Mouse (Mus musculus) MN1 (cell line): Measurements from ENCODE around the gene Ssrp1.

Experiments
- DNase-seq: peaks from one replicate; pipeline ENCODE4 v3.0.0-alpha.2; 2016; ENCODE audit warnings: low spot score

Ssrp1 gene

DNA sequence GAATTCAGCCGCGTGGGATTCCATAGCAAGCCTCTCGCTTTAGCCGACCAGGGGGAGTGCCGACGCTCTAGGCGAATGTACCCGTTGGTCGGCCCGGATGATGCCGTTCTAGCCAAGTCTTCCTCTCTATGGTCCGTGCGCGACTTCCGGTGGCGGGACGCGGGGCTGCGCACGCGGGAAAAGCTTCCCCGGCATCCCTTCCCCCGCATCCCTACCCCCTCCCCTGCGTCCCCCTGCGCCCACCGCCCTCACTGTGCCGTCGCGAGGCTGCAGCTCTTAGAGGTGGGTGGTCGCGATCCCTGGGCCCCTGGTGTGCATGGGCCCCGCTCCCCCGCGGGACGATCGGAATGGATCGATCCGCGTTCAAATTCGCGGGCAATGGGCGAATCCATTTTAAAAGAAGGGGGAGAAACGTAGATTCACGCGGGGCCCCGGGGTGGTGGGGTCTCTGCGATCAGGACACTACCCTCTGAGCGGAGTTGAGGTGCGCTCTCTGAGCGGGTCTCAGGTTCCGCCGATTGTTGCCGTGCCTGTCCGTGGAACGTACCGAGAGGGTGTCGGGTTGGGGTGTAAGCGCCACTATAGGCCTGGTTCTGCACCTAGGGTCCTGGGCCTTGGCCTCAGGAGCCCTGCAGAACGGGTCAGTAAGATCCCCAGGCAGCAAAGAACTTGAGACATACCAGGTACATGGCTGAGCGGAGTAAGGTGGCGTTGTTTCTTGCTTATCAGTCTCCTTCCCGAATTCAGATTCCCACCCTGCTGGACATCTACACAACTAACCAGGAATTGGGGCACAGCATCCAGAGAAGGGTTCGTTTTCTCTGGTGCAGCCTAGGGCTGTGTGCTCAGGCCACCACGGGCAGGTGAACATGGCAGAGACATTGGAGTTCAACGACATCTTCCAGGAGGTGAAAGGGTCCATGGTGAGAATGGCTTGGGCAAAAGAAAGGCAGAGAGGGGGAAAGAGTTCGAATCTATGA is at the start of gene Ssrp1, which contains the start of gene P2rx3:
Ssrp1 (plus strand) TSS at position 188 of the 980 bp plus-strand sequence.
P2rx3 (minus strand) TSS at position 416 of the 980 bp plus-strand sequence.
- DNase-seq: peak; percentile 95

DNA sequence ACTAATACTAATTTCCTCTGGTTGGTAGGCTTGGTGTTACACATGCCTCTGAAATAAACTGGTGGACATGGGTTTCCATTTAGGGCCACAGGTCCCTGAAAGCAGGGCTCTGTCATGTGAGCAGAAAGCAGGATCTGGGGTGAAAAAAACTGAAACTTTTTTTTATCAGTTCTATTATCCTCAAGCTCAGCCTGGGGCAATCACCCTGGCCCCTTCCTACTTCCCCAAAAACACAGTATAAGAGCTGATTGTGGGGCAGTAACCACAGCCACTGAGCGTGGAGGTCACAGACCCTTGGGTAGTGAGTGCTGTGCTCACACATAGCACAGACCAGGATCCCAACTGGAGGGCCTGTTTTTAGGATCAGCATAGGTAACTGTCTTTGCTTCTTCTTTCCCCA is 49.1 kb upstream of the Ssrp1 start, which contains the start of gene Prg3:
Prg3 (plus strand) TSS at position 286 of the 400 bp plus-strand sequence.
- DNase-seq: no peak

- no peak for DNase-seq
Observed at GRCm38 (mm10) chr2:84996376-84996775, 40.7 kb upstream of the Ssrp1 start.

DNA sequence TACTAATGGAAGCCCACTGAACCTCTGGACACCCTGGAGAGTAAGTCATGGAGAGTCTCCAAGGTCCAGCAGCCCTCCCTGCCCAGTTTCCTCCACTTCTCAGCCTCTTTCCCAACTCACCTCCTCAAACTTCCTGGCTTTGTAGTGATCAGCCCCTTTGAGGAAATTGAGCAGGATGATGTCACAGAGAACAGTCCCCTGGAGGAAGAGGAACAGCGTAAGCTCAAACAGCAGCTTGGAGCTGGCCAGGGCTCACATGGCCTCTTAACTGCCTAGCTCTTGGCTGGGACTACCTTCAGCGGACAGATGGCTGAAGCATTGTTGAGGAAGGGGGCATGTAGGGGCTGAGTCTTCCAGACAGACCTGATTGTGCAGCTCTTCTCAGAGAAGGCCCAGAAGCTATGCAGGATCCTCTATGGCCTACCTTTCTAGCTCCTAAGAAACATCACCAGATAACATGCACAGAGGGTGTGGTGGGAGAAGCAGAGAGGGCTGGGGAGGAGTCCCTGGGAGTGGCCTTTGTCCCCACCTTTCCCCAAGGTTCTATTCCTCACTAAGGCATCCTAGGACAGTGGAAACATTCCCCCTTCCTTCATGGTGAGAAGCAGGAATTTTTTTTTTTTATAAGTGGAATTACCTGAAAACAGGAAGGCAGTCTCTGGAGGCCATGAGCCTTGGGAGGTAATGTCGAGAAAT is 37.4 kb upstream of the Ssrp1 start:
- DNase-seq: no peak

DNA sequence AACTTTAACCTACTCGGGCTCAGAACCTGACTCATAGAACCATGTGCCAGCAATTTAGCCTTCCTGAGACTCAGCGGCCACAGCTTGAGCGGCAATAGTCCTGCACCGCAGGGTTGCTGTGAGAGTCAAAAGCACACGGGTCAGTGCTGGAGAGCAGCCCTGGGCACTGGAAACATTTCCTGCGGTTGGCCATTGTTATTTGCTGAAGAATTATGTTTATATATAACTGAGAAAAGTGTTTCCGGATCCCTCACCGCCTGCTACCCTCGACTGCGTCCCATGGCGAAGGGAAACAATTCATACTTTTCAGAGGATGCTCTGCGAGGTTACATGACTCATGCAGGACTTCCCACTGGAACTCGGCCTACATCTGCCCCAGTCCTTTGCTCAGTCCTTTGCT is 35.5 kb upstream of the Ssrp1 start:
- DNase-seq: no peak

GRCm38 (mm10) chr2:85002575-85002974 is 34.5 kb upstream of the Ssrp1 start:
- no peak for DNase-seq

DNA sequence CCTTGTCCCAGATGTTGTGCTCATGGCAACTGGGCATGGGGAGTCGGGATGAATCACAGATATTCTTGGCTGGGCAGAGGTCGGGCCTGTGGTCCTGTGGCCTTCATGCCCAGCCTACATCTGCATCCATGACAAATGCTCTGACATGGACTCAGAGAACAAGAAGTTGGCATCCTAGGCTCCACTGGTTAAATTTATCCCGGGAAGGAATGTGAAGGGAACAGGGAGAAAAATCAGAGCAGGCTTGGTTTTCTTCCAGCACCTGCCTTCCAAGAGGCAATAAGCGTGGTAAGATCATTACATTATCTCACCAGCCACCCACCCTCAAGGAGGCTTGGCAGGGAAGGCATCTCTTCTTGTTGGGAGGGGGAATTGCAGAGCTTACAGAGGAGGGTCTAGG is 32.7 kb upstream of the Ssrp1 start:
- no peak for DNase-seq

GRCm38 (mm10) chr2:85006600-85006999 is 30.4 kb upstream of the Ssrp1 start:
- DNase-seq: no peak

DNA sequence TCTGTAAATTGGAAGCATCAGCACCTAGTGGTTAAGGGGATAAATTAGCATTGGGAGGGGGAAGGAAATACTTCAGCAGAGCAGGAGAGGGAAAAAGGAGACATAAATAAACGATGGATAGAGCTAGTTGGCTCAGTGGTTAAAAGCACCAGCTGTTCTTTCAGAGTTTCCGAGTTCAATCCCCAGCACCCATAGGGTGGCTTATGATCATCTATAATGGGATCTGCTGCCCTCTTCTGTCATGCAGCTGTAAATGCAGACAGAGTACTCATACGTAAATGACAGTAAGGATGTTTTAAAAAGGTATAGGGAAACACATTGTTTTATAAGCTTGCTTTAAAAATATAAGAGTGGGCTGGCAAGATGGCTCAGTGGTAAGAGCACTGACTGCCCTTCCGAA is 29.3 kb upstream of the Ssrp1 start:
- DNase-seq: no peak

GRCm38 (mm10) chr2:85009212-85009611 is 27.8 kb upstream of the Ssrp1 start:
- no peak for DNase-seq

DNA sequence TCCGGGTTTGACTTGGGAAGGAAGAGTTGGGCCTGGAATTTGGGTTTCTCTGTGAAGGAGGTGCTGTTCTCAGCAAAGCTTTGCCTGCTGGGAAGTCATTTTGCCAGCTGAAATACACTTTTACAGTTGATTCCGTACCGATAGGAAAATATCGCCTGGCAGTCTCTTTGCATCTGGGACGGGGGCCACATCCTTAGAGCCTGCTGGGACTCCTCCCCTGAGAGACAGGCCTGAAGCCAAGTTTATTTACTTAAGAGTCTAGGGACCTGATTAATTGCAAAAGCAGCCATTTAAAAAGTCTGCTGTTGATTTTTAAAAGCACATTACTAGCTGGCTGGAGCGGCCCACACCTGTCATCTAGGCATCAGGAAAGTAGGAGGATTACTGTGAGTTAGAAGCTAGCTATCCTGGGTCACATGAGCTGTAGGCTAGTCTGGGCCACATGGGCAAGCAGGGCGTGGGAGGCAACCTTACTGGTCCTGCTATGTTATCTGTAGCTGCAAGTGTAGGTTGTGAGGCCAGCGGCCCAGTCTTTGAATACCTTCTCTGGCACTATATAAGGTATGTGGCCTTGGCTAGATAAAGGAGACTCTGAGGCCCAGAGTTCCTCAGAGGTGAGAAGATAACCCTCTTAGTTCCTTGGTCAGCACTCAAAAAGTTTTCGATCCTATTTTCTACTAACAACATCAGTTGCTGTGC is 25.0 kb upstream of the Ssrp1 start:
- peak; percentile 7 for DNase-seq

GRCm38 (mm10) chr2:85012679-85013078 is 24.4 kb upstream of the Ssrp1 start:
- DNase-seq: no peak

DNA sequence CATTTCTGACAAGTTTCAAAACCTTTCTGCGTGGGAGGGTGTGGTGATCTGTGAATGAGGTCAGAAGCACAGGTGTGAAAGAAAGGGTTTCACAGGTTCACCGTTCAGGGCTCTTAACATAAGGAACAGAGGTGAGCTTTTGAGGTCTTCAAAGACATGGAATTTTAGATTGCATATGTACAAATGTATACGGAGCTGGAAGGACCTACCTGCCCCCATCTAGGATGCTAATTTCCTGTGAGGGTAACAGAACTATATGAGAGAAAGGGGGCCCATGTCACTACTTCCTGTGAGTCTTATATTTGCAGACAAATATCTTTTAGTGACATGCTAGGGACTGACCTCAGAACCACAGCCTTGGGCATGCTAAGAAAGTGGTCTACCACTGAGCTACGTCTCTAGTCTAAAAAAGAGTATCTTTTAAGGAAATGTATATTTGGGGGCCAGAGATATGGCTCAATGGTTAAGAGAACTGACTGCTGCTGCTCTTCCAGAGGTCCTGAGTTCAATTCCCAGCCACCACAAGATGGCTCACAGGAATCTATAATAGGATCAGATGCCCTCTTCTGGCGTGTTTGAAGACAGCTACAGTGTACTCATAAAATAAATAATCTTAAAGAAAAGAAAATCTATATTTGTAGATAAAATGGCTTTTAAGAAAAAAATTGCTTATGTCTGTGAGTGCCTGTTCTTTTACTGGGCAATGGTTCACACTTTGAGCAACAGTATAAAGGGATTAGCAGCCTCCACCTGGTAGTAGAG is 23.0 kb upstream of the Ssrp1 start:
- DNase-seq: no peak

- peak; percentile 25 for DNase-seq
Observed at GRCm38 (mm10) chr2:85014588-85014982, 22.4 kb upstream of the Ssrp1 start.

DNA sequence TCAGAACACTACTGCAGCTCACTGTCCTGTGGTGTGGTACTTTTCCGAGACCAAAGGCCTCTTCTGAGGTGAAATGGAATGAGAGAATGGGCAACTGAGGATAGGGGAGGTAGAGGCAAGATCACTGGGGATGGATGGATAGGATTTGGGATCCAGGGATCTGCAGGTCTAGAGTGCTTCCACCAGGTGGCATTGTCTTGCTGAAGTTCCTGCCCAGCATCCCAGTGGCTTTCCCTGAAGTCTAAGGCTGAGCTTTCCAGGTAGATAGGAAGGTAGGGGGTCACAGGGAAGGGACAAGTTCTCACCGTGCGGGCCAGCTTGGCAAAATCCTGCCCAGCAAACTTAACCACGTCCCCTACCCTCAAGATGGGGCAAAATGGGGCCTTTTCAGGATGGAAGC is 15.0 kb upstream of the Ssrp1 start:
- DNase-seq: peak; percentile 40

DNA sequence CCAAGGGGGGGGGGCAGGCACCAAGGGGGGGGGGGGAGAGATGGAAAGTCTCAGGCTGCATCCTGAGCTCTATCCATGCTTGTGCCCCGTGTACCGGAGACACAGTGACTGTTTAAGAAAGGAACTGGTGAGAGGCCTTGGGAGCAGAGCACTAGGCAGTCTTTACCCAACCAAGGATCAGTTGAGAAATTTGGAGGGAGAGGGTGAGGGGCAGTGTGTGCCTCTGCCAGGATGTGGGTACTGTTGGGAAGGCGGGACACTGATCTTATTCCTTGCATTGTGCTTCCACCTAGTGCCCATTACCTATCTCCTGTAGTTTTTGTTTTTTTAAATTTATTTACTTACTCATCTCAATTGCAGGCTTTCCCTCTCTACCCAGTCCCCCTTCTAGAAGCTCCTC is 10.9 kb upstream of the Ssrp1 start:
- DNase-seq: no peak

- DNase-seq: no peak
Observed at GRCm38 (mm10) chr2:85027281-85027680, 9.8 kb upstream of the Ssrp1 start.

GRCm38 (mm10) chr2:85029897-85030296 is 7.1 kb upstream of the Ssrp1 start:
- DNase-seq: no peak

DNA sequence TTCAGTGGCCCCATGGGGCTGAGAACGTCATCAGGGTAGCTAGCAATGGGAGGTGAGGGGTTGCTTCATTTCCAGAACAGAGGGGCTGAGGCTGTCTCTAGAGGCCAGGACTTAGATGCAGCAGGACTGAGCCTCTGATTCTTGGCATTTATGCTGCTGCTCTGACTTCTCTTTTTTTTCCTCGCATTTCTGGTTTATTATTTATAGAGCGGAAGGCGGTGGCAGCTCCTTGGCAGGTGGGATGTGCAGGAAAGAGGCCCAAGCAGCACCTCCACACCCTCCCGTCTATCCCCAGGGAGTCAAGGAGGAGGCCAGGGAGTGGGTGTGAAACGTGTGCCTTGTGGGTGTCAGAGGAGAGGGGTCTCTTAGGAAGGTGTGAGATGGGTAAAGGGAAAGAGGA is 6.0 kb upstream of the Ssrp1 start:
- no peak for DNase-seq

- DNase-seq: peak; percentile 39
Observed at GRCm38 (mm10) chr2:85033121-85033520, 3.9 kb upstream of the Ssrp1 start.

- DNase-seq: no peak
Observed at GRCm38 (mm10) chr2:85034169-85034568, 2.9 kb upstream of the Ssrp1 start.
